Mouse (Mus musculus): ENCODE measurements around the gene Ckm.
A peak's percentile ranks its signal among the peaks of the same experiment; 100 is the strongest.

GRCm38 (mm10) chr7:19369823-19370425, 34.7 kb upstream of the Ckm start:
- TF ChIP-seq POLR2A (IDR thresholded peaks at IDR 0.05; ENCODE audit: borderline replicate concordance, control insufficient read depth, low read depth, low read length) (no peak), CTCF (IDR thresholded peaks at IDR 0.05; ENCODE audit: control insufficient read depth, insufficient read depth, low read length) (peak; percentile 73)

All from bone marrow, adult 2 months (tissue).